Mouse (Mus musculus) forebrain, embryonic 12.5 days (tissue): ENCODE results near the gene Utp4. TPM values are rescaled to one million over a fixed set of nuclear protein-coding genes. Genes with fewer than 3 reads are reported as not detected.

Source experiments
- ATAC-seq: fragments of 200-750 bp; cut with Nextera tagmentation; 2 replicates; pipeline ENCODE4 v1.8.0; 2017; ENCODE audit warnings: moderate TSS enrichment; ENCODE audit not compliant: low FRiP score
- H3K27ac ChIP-seq: fragments of 300-500 bp; sonication (generic); 2 replicates; pipeline ENCODE4 v1.5.1; 2016; ENCODE audit warnings: mild to moderate bottlenecking
- H3K27me3 ChIP-seq: fragments of 300-500 bp; sonication (generic); 2 replicates; pipeline ENCODE4 v1.6.1; 2016; ENCODE audit warnings: mild to moderate bottlenecking
- H3K36me3 ChIP-seq: fragments of 300-500 bp; sonication (generic); replicated peaks from 2 replicates; pipeline ENCODE4 v1.6.1; 2016; ENCODE audit warnings: mild to moderate bottlenecking
- H3K4me1 ChIP-seq: fragments of 300-500 bp; sonication (generic); 2 replicates; pipeline ENCODE4 v1.6.1; 2016
- H3K4me2 ChIP-seq: fragments of 300-500 bp; sonication (generic); 2 replicates; pipeline ENCODE4 v1.6.1; 2016; ENCODE audit warnings: mild to moderate bottlenecking, moderate library complexity
- H3K4me3 ChIP-seq: fragments of 300-500 bp; sonication (generic); replicated peaks from 2 replicates; pipeline ENCODE4 v1.5.1; 2016; ENCODE audit warnings: mild to moderate bottlenecking
- H3K9ac ChIP-seq: fragments of 300-500 bp; sonication (generic); 2 replicates; pipeline ENCODE4 v1.6.1; 2016; ENCODE audit warnings: mild to moderate bottlenecking
- H3K9me3 ChIP-seq: fragments of 300-500 bp; sonication (generic); 2 replicates; pipeline ENCODE4 v1.6.1; 2016
- WGBS: fragments of 180-500 bp; shearing (Covaris S2); methylation state at CpG from one replicate; pipeline ENCODE4 v1.1.7; 2016; 5-methylcytosine and 5-hydroxymethylcytosine counted together
- polyA plus RNA-seq: library from polyadenylated mRNA; unstranded; fragments of >200 nt; fragmentation: Nextera tagmentation; extraction: Ambion mirVana; gene quantifications from 2 replicates; pipeline ENCODE4 v1.2.1, GENCODE M21; 2016

The Utp4 gene
- polyA plus RNA-seq, 1 experiment from 2014 or later = 59.6 TPM

DNA sequence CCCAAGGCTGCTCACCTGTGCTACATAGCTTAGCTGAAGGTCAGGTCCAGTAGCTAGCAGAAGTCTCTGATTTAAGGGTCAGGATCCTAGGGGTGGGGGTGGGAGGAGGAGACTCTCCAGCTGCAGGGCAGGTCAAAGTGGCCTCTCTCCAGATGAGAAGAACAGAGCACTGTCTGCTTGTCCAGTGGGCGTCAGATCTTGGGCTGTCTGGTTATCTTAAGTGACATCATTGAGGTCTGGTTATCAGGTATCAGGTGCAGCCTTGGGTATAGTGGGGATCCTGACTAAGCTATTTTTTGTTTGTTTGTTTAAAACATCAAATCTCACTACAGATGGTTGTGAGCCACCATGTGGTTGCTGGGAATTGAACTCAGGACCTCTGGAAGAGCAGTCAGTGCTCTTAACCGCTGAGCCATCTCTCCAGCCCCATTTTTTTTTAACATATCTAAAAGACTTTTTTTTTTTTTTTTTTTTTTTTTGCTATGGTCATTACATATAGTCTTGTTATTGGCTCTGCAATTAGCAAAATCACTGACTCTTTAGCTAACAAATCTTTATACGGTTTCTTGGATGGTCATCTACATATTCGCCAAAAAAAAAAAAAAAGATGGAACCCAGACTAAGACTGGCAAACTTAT lies 40.2 kb downstream of the Utp4 start:
- peaks cover 31% of the 10 kb centered on the region for H3K27me3 ChIP-seq
- WGBS = 89% methylated on average over 4 of the region's 4 CpGs
- H3K9me3 ChIP-seq = no peaks in the 10 kb centered on the region
- H3K4me2 ChIP-seq = no peak overlapping the region
- ATAC-seq = no peak
- H3K4me1 ChIP-seq = peaks cover 27% of the 10 kb centered on the region
- no peak overlapping the region for H3K4me3 ChIP-seq
- no peaks in the 10 kb centered on the region for H3K36me3 ChIP-seq
- H3K27ac ChIP-seq = no peak overlapping the region
- no peak overlapping the region for H3K9ac ChIP-seq

DNA sequence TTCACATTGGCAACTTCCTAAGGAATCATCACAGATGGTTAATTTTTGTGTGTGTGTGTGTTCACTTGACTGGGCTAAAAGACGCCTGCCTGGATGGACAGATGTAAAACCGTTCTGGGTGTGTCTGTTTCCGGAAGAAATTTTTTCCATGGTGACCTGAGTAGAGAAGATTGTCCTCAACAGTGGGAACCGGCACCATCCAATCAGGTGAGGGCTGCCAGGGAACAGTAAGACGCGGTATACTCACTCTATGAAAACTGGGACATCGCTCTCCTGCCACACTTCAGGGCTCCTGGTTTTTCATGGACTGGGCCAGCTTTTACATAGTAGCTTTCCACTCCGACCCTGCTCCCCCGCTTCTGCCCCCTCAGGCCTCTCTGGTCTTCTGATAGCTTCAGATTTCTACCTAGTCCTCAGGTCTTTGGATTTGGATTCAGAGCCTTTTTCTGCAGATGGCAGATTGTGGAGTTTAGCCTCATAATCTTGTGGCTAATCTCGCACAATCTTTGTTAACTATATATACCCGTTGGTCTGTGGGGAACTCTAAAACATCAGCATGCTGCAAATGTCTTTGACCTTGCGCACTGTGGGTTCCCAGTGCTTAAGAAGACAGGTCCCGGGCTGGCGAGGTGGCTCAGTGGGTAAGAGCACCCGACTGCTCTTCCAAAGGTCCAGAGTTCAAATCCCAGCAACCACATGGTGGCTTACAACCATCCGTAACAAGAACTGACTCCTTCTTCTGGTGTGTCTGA lies 41.0 kb downstream of the Utp4 start:
- Histone ChIP-seq H3K27me3 (peaks cover 33% of the 10 kb centered on the region), H3K4me1 (peaks cover 29% of the 10 kb centered on the region), H3K9ac (no peak overlapping the region), H3K4me2 (no peak overlapping the region), H3K36me3 (no peaks in the 10 kb centered on the region), H3K27ac (no peak overlapping the region), H3K9me3 (no peaks in the 10 kb centered on the region), H3K4me3 (no peak overlapping the region)
- ATAC-seq = no peak
- WGBS = 77% methylated on average over 16 of the region's 16 CpGs

DNA sequence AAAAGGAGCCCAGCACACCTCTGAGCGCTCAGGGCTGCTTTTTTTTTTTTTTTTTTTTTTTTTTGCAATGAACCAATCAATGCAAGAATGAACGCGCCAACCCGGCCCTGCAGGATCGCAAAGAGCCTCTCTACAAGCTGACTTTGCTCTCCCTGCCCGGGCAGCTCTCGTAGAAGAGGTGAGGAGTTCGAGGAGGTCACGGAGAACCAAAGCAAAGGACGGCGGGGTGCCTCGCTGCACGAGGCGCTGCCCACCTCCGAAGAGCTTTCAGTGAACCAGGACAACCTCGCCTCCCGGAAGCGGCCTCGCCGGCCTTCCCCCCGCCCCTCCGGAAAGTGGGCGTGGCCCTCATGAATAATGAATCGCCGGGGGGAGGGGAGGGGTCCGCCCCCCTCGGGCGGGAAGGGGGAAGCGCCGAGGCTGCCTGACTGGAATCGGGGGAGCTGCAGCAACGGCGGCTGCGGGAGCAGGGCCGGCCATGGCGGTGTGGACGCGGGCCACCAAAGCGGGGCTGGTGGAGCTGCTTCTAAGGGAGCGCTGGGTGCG lies 42.0 kb downstream of the Utp4 start, which contains the start of gene Sntb2:
Sntb2 (plus strand) TSS at position 427 of the 546 bp plus-strand sequence.
- WGBS = under 1% methylated on average over 41 of the region's 41 CpGs
- Histone ChIP-seq H3K4me1 (peaks cover 31% of the 10 kb centered on the region), H3K27ac (peak within 1 kb of the TSS; percentile 93), H3K36me3 (no peaks in the 10 kb centered on the region), H3K4me3 (peak within 1 kb of the TSS; percentile 69), H3K9me3 (no peaks in the 10 kb centered on the region), H3K9ac (peak within 1 kb of the TSS; percentile 81), H3K4me2 (peak within 1 kb of the TSS; percentile 78), H3K27me3 (peaks cover 36% of the 10 kb centered on the region)
- ATAC-seq = peak; percentile 89

DNA sequence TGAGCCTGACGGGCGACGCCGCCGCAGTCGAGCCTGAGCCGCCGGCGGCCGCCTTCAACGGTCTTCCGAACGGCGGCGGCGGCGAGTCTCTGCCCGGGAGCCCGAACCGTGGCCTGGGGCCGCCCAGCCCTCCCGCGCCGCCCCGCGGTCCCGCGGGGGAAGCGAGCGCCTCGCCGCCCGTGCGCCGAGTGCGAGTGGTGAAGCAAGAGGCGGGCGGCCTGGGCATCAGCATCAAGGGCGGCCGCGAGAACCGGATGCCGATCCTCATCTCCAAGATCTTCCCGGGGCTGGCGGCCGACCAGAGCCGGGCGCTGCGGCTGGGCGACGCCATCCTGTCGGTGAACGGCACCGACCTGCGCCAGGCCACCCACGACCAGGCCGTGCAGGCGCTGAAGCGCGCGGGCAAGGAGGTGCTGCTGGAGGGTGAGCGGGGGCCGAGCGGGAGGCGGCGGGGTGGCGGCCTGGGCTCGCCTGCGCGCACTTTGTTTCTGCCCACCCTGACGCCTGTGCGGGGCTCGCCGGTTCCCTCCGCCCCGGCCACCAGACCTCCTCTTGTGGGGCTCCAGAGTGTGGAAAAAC lies 42.6 kb downstream of the Utp4 start:
- H3K4me2 ChIP-seq = peak overlapping the region; percentile 78
- ATAC-seq = peak; percentile 72
- H3K27me3 ChIP-seq = peaks cover 36% of the 10 kb centered on the region
- H3K27ac ChIP-seq = peak overlapping the region; percentile 93
- H3K9me3 ChIP-seq = no peaks in the 10 kb centered on the region
- peak overlapping the region; percentile 69 for H3K4me3 ChIP-seq
- H3K36me3 ChIP-seq = no peaks in the 10 kb centered on the region
- H3K4me1 ChIP-seq = peaks cover 31% of the 10 kb centered on the region
- H3K9ac ChIP-seq = peak overlapping the region; percentile 81
- under 1% methylated on average over 75 of the region's 76 CpGs for WGBS

DNA sequence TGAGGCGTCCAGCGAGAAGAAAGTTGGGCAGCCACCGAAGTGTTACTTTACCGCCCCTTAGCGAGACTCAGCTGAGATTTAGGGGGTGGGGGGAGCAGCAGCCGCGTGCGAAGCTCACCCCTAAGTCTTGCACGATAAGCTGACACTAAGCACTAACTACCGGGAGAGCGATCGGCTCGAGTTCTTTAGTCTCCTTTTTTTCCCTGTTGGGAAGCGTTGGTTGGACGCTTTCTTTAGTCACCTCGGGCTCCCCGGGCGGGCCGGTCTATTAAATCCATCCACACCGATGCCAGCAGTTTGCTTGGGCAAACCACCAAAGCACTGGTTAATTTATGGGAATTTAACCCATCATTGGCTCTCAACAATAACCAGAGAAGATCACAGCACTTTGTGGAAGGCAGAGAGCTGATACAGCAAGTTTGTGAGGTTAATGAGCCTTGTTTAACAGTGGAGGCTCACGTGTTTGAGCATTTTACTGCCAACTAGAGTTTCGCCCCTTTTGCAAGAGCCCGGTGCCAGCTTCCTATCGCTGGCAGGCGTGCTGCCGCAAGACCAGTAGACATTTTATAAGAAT lies 43.1 kb downstream of the Utp4 start:
- WGBS = 1% methylated on average over 26 of the region's 26 CpGs
- H3K4me1 ChIP-seq = peaks cover 31% of the 10 kb centered on the region
- H3K4me2 ChIP-seq = peak overlapping the region; percentile 78
- ATAC-seq = peak; percentile 44
- peak overlapping the region; percentile 81 for H3K9ac ChIP-seq
- H3K36me3 ChIP-seq = no peaks in the 10 kb centered on the region
- no peaks in the 10 kb centered on the region for H3K9me3 ChIP-seq
- H3K4me3 ChIP-seq = peak overlapping the region; percentile 69
- peaks cover 36% of the 10 kb centered on the region for H3K27me3 ChIP-seq
- peak overlapping the region; percentile 93 for H3K27ac ChIP-seq

DNA sequence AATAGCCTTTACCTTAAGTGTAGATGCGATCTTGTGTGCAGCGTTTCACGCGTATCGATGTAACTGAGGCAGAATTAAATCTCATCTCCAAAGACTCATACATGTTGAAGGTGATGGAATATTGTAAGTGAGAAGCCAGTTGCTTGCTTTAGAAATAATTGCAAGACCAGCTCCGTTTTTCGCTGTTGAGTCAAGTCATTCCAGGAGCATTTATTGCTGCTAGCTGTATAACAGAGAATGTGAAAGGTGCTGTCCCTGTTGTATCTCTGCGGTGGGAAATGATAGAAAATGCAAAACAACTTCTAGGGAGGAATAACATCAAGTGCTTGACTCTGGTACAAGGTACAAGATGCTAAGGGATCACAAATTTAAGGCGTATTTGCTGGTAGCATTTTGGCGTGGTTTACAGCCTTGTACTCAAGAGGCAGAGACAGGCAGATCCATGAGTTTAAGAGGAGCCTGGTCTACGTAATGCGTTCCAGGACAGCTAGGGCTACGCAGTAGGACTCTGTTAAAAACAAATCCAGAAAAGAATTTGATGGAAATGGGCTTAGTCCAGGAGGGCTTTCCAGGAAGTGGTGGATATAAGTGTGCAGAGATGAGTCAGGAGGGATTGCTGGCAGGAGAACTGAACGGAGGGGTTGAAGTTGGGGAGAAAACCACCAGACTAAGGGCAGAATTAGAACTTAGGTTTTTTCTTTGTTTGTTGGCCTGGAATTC lies 43.8 kb downstream of the Utp4 start:
- peaks cover 30% of the 10 kb centered on the region for H3K4me1 ChIP-seq
- peak overlapping the region; percentile 69 for H3K4me3 ChIP-seq
- peak overlapping the region; percentile 78 for H3K4me2 ChIP-seq
- H3K27me3 ChIP-seq = peaks cover 32% of the 10 kb centered on the region
- H3K36me3 ChIP-seq = no peaks in the 10 kb centered on the region
- H3K9me3 ChIP-seq = no peaks in the 10 kb centered on the region
- no peak for ATAC-seq
- no peak overlapping the region for H3K27ac ChIP-seq
- H3K9ac ChIP-seq = peak overlapping the region; percentile 81; the same call in 1 of the 2 replicates
- 50% methylated on average over 14 of the region's 14 CpGs for WGBS

DNA sequence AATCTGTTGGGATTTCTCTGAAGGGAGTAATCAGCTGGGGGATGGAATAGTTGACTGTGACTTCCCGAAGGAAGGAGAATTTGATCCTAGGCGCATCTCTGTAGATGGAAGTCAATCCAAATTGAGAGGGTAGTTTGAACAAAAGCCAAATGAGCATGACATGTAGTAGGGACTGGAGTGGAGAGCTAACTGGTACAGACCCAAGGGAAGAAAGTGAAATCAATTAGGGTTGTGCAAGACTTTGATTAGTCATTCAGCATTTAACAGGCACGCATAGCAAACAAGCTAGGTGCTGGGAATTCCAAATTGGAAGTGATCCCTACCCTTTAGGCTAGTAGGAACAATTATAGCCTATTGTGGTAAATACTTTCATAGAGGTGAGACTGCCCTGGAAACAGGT lies 48.4 kb downstream of the Utp4 start:
- Histone ChIP-seq H3K4me2 (no peak overlapping the region), H3K9ac (no peak overlapping the region), H3K36me3 (no peaks in the 10 kb centered on the region), H3K27ac (no peak overlapping the region), H3K9me3 (no peaks in the 10 kb centered on the region), H3K4me1 (peaks cover 28% of the 10 kb centered on the region), H3K27me3 (peaks cover 21% of the 10 kb centered on the region), H3K4me3 (no peak overlapping the region)
- no peak for ATAC-seq
- 94% methylated on average over 3 of the region's 3 CpGs for WGBS

DNA sequence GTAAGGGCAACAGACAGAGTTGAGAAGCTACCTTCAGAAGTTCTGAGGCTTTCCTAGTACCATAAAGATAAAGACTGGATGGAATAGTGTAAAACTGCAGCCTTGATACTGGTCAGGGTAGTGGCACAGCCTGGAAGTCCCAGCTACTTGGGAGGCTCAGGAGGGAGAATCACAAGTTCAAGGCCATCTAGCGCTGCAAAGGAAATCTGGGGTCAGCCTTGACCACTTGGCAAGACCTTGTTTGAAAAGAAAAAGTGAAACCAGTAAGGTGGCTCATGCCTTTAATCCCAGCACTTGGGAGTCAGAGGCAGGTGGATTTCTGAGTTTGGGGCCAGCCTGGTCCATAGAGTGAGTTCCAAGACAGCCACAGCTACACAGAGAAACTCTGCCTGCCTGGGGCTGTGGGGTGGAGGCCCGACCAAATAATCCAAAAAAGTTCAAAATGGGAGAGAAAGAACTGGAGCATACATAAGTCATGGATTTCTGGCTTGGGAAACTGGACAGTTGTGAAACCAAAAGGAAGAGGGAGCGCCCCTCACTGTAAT lies 50.5 kb downstream of the Utp4 start:
- Histone ChIP-seq H3K27ac (no peak overlapping the region), H3K36me3 (no peaks in the 10 kb centered on the region), H3K4me3 (no peak overlapping the region)

DNA sequence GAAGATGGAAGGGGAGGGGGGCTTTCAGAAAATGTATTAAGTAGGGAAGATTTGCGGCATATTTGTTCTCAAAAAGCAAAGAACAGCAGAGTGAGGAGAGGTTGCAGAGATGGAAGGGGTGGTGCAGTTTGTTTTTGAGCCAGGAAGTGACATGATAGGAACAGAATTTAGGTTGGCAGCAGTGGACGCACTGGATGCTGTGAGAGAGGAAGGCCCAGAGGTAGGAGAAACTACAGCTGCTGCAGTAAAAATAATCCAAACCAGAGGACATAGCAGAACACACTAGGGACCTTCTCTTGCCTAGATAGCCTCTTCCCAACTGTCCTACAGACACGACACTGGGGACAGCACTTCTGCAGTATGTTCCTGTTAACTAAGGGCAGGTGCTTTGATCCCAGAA lies 51.3 kb downstream of the Utp4 start:
- WGBS = 70% methylated on average over 3 of the region's 3 CpGs
- no peak overlapping the region for H3K4me2 ChIP-seq
- no peak overlapping the region for H3K4me3 ChIP-seq
- no peak overlapping the region for H3K9ac ChIP-seq
- ATAC-seq = no peak
- peaks cover 9% of the 10 kb centered on the region; the same call in 1 of the 2 replicates for H3K4me1 ChIP-seq
- H3K27ac ChIP-seq = peak overlapping the region; percentile 61
- H3K27me3 ChIP-seq = 0 out of 2 replicates have a peak, but pooled peaks cover 3% of the 10 kb centered on the region
- no peaks in the 10 kb centered on the region for H3K9me3 ChIP-seq
- H3K36me3 ChIP-seq = no peaks in the 10 kb centered on the region

More for the DNA sequence above, 50.5 kb downstream of the Utp4 start:
- 80% methylated on average over 3 of the region's 3 CpGs for WGBS
- Histone ChIP-seq H3K27me3 (0 out of 2 replicates have a peak, but pooled peaks cover 9% of the 10 kb centered on the region), H3K4me2 (no peak overlapping the region), H3K4me1 (peaks cover 13% of the 10 kb centered on the region), H3K9ac (no peak overlapping the region), H3K9me3 (no peaks in the 10 kb centered on the region)
- no peak for ATAC-seq

DNA sequence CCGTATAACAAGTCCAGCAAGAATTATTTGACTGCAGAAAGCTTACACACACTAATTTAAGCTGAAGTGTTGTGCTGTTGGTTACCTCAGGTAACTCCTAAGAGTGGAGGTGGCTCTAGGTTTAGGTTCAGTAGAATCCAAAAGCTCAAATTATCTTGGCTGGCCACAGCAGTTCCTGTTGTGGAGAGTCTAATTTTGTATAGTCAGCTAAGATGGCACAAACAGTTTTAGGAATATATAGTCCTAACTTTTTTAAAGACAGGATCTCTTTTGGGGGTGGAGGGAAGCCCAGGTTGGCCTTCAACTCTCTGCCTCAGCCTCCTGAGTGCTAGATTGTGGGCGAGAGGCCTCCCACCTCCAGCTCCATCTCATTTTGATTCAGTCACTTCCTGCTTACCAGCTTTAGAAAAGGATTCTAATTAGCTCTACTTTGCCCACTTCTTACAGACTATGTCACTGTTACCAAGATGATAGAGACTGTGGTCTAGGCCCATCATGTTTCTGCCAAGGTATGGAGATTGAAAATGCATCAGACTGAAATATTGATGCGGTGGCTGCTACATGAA lies 55.3 kb downstream of the Utp4 start:
- Histone ChIP-seq H3K4me2 (no peak overlapping the region), H3K4me3 (no peak overlapping the region), H3K27ac (no peak overlapping the region), H3K36me3 (no peaks in the 10 kb centered on the region), H3K4me1 (peaks cover 9% of the 10 kb centered on the region), H3K9me3 (no peaks in the 10 kb centered on the region), H3K27me3 (no peaks in the 10 kb centered on the region), H3K9ac (no peak overlapping the region)
- WGBS = 78% methylated on average over 3 of the region's 3 CpGs
- no peak for ATAC-seq

DNA sequence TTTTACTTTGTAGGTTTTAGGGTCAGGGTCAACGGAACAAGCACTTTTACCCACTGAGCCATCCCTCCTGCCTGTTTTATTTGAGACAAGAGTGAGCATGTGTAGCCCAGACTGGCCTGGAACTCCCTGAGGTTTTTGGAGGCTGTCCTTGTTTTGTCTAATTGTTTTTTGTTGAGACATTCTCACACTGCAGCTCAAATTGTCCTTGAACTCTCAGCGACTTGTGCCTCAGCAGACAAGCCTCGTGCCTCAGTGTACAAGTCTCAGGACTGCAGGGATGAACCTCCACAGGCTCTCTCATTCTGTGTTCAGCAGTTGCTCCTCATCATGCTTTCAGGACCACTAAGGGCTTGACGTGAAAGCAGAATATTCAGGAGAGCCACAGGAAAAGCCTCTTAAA lies 58.3 kb downstream of the Utp4 start:
- H3K4me2 ChIP-seq = no peak overlapping the region
- H3K4me3 ChIP-seq = no peak overlapping the region
- H3K9me3 ChIP-seq = no peaks in the 10 kb centered on the region
- no peaks in the 10 kb centered on the region for H3K36me3 ChIP-seq
- no peak for ATAC-seq
- H3K27ac ChIP-seq = no peak overlapping the region
- 77% methylated on average over 4 of the region's 4 CpGs for WGBS
- no peak overlapping the region for H3K9ac ChIP-seq
- no peaks in the 10 kb centered on the region; the same call in 1 of the 2 replicates for H3K4me1 ChIP-seq
- H3K27me3 ChIP-seq = no peaks in the 10 kb centered on the region
